Mouse (Mus musculus): Measurements from ENCODE around the gene Erich2.

Gene Erich2

DNA sequence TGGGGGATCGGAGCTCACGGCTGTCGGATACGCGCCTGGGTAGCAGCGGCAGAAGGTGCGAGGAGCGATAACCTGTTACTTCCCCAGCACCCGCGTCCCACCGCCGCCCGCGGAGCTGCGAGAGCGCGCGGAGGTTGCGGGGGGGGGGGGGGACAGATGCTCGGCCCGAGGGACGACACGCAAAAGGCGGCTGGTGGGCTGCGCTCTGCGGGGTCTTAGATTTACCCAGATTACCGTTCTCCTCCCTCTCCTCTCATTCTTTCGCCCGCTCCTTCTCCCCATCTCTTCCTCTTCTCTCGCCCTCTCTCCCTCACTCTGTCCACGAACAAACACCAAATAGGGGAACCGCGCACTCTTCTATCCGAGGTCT, 54.0 kb downstream of the Erich2 start:
- no peak for DNase-seq (ENCODE audit: low read depth)

DNA sequence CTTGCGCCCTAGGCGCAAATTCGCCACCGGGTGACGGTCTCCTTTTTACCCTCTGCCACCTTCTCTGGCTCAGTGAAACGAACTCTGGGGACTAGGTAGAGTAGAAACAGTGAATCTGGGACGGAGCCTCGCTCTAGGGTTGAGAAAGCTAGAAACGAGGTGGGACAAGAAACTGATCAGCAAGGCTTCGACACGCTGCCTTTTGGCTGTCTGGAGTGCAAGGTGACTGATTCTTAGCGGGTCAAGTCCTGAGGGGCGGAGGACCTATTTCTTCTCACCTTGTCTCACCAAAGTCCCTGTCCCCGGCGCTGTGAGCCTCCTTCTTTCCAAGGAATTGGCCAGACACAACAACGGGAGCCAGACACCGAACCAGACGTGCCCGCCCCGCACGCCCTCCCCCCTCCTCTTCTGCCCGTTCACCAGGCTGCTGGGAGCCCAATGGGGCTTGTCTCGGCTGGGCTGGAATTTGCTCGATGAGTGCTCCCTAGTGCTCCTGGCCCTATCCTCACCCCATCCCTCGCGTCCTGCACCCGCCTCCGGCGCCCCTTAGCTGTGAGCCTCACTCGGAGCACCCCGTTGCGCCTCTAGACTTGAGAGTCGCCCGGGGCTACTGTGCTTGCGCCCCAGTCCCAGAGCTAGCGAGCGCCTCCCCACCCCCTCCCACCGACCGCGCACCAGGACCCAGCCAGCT, 54.5 kb downstream of the Erich2 start:
- no peak for DNase-seq (ENCODE audit: low read depth)

DNA sequence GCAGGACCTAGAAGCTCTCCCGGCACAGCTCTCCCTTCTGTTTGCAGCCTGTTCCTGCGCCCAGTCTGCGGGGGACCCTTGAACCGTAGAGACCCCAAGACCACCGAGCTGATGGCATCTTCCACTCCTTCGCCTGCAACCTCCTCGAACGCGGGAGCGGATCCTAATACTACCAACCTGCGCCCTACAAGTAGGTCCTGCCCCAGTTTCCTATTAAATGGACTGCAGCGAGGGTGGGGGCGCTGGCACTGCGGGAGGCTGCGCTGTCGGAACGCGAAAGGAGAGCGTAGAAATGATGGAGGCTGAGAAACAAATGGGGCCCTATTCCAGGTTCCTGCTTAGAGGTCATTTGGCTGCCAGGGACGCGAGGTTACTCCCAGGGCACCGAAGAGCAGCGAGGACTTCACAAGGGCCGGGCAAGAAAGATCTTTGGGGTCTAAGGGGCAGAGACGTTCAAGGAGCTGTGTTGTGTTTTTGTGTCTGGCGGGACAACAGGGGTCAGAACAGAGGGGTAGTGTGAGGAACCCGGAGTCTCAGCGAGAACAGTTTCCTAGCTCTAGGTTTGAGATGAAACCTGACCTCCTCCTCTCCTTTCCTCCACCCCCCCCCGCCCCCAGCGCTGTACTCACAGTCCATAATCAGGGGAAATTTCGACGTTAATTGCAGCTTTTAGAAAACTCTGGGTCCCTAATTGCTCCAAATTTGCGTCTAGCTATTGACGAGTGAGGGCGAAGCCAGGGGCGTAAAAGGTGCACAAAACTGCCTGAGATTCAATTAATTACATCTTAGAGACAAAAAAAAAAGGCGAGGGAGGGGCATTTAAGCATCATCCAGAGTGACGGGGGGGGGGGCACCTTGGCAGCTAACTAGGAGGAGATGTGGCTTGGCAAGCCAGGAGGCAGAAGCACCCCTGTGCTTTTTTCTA, 55.4 kb downstream of the Erich2 start:
- DNase-seq (ENCODE audit: low read depth) = no peak

DNA sequence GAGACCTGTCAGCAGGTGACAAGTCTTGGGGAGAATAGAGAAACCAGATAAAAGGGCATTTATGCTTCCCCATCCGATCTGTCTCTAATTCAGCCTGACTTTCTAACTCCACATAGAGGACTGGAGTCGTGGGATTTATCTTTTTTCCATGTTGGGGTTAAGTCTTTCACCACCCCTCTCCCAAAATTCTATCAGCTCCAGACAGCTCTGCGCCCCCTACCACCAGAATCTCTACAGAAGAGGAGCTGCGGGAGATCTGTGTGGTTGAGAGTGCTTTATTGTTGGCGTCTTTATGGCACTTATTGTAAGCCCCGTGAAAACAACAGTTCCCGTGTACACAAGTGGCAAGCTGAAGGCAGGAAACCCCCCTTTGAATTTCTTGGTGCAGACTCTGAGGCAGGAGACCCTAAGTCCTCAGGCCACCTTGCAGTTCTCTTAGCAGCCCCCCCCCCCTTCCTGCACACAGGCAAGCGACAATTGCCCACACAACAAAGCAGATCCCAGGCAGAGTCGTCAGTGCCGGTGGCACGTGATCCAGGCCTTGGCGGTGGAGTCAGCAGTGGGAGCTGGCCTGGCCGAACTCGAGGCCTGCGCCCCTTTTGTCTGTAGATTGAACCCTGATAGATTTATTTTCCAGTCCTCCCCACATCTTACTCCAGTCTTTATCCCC, 56.2 kb downstream of the Erich2 start:
- DNase-seq (ENCODE audit: low read depth) = no peak

DNA sequence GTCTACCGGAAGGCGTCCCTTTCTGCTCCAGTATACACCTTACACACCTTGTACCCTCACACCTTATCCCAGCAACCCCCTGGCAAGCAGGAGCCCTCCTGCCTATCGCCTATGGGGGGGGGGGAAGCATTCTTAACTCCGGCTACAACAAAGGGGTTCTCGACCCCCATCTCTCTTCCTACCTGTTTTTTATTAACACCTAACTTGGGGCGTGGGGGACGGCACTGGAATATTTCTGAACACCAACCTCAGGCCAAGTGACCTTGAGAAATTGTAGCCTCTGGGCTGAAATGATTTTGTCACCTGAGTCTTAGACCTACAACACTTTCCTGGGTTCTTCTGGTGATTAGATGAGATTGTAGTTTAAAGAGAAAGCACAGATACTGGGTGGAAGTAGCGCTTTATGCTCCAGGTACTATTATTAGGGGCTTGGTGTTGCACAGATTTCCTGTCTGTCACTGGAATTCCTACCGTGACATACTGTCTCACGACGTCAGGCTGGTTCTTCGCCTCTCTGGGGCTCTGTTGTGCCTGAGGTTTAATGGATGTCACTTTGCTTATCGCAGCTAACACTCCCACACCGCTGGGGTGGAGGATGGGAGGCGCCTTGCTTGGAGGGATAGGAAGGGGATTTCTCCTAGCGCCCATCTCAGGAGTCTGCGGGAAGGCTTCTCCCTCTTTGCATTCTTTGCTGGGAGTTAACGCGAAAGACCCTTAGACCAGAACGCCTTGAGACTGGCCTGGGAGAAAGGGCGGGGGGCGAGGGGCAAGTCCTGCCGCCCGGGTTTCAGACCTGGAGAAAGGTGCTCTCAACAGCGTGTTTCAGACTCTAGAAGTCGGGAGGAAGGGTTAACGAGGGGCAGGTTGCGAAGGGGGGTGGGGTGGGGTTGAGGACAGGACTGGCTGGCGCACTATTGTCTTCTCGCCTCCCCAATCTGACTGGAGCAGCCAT, 57.3 kb downstream of the Erich2 start:
- no peak for DNase-seq (ENCODE audit: low read depth)

DNA sequence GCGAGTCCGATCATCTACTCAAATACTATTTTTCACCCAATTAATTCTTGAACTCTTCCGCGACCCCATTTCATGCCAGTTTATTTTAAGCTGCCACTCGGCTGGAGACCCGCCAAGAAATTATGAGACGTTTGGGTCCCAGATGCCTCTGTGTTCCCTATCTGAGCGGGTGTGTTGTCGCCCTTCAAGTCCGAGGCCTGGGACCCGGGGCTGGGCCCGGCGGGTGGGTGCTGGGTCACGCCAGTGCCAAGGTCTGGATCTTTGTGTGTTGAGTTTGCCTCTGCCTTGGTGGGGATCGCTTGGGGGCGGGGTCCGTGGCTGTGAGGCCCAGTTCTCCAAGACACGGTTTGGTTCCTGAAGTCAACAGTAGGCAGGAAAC, 58.0 kb downstream of the Erich2 start:
- DNase-seq (ENCODE audit: low read depth) = no peak

DNA sequence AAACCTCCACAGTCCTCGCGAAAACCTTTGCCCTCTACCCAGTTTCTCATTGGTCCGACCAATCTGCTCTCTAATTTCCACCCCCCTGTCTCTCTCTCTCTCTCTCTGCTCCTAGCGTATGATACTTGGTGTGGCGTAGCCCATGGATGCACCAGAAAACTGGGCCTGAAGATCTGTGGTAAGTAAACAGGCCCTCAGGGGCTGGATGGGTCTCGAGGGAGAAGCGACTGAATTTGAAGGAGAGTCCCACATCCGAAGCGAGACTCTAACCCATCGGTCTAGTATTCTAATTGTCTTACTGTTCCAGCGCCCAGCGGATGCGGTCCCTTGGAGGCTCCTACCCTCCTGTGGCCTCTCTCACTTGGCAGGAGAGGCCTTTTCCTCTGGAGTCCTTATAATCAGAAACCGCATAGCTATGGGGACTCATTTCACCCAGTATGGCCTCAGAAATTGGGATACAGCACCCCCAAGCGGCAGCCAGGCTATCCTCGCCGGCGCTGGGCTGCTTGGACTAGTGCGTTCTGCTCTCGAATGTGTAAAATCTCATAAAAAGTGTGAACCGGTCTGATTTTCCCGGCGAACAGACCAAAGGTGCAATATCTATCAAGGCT, 58.6 kb downstream of the Erich2 start:
- DNase-seq (ENCODE audit: low read depth) = no peak

DNA sequence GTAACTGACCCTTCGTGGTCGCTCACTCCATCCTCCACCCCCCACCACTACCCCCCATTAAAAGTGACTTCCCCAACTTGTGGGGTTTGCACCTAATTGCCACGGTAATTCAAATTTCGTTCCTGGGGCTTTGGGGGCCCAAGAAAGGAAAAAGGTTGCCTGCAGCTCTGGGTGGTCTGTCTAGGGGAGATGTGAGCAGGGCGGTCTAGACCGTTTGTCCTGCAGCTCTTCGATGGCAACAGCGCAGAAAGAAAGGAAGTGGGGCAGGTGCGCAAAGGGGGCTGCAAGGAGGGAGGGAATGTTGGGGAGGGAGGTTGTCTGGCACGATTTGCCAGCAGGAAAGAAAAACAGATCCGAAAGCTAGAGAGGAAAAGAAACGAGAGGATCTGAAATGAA, 59.1 kb downstream of the Erich2 start:
- no peak for DNase-seq (ENCODE audit: low read depth)

DNA sequence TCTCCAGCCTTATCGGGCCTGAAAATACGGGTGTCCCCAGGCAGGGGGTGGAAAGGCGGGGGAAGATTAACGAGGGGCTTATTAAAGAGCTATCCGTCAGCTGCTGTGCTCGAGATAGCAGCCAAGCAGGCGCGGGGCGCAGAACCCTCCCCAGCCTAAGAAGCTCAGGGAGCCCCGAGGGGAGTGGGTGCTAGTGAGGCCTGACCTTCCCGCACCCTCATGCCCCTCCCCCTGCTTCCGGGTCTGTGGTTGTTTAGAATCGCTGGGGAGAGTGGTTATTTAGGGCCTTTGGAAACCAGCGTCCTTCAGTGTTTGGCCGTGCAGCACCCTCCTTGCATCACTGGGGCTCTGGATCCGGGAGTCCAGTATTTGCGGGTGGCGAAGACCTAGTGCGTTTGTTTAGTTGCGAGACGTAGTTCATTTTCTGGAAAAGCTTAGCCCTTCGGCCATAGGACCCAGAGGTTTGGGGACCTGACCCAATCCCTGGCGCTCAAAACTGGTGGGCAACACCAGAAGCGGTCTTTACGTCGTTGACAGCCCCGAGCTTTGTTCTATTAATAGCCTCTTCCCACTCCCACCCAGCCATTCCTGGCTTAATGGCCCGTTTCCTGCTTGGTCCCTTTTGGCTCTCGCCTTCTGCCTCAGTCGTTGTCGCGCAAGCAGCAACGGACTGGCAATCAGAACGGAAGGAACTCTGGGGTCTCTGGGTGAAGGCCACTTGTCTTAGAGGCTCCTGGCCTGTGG, 59.8 kb downstream of the Erich2 start:
- DNase-seq (ENCODE audit: low read depth) = no peak

DNA sequence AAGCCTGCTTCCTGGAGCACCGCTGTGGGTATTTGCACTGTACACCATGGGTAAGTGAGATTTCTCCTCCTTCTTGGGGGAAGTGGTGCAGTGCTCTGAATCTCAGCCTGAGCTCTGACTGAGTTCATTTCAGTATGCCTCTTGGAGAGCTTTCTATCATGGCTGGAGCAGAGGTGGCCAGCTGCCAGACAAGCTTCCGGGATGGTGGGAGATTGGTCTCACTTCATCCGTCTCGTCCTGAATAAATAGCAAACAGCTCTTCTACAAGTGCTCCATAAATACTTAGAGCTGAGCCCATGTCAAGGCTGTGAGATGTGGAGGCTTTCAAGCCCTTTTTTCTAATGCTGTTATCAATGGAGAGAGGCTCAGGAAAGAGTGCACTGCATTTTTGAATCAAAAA, 63.1 kb downstream of the Erich2 start:
- no peak for DNase-seq (ENCODE audit: low read depth)

DNA sequence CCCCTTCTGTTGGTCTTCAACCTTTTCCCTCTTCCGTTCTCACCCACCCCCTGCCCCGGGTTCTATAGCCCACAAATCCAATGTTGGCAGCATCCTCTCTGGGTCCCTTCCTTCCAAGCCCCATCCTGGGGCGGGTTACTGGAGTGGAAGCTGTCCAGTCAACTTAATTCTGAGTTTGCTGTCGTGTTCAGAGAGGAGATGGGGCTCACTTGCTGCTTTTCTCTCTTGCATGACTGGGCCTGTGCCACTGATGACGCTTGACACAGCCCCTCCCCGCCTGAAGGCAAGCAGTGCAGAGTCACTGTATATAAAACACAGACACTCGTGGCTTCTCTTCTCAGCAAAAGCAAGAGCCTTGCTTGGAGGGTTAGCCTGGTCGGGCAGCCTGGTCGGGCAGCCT, 63.6 kb downstream of the Erich2 start:
- DNase-seq (ENCODE audit: low read depth) = no peak

DNA sequence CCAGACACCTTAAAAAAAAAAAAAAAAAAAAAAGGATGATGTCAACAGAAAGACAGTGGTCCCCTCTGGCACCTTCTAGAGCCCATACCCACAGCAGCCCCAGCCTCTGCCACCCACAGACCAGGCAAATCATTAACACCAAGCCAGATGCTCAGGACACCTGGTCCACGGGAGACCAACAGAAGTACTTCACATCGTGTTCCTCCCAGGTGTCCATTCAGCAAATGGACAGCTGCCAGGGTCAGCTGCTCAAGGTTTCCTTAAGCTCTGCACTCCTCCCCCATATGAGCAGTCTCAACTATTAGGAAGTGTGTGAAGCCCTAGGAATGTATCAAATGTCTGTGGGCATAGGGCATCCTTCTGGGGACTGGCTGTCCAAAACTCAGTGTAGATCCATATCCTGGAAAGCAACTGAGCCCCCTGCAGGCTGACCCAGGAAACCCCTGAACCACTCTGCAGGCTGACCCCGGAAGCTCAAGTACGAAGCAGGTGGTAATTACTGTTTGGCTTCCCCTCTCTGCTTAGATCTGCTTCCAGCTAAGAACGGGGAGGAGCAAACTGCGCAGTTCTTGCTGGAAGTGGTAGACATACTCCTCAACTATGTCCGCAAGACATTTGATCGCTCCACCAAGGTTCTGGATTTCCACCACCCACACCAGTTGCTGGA, 65.1 kb downstream of the Erich2 start:
- no peak for DNase-seq (ENCODE audit: low read depth)

DNA sequence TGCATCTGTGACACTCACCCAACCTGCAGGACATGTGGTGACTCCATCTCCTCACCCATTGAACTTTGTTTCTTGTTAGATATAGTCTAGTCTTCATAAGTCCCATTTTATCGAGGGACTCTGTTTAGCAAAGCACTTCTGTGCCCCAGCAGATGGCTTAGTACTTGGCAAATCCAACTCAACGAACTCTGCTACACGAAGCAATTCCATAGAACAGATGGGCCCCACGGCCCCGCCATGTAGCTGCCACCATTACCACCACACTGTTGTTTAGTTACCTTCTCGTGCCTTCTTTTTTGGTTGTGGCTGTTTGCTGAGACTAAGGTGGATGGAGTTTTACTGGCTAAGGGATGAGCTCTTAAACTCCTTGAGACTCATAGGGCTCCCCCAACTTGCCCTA, 79.6 kb downstream of the Erich2 start:
- no peak for DNase-seq (ENCODE audit: low read depth)

Data from 416B (cell line).